In genomic region chr5:134087211-134087610, GRCm38 (mm10) we compare ENCODE assay signal across 15 mouse cellular contexts. TPM values are rescaled to one million over a fixed set of nuclear protein-coding genes. Genes with fewer than 3 reads are reported as not detected.
DNase-seq lines count a peak whose midpoint lies in the region; ATAC-seq lines count a peak whose summit lies in the region.
"Had no signal": no experiment of that assay in that cellular context is flagged by ENCODE, and none has a peak within 500 bp of the region (broad histone marks: within the 10 kb centered on the region; RNA-seq: fewer than 3 reads in every experiment).

No protein-coding gene starts in this region.

- no peak overlapping the region for H3K4me2 ChIP-seq in kidney, embryonic 14.5 days (replicated peaks; ENCODE audit: low read depth, low read length)
- no peak overlapping the region for H3K4me2 ChIP-seq in heart, embryonic 15.5 days
- H3K4me2 ChIP-seq: forebrain, embryonic 15.5 days; liver, embryonic 13.5 days; midbrain, embryonic 12.5 days had no signal

- ATAC-seq in kidney, embryonic 14.5 days (ENCODE audit: low FRiP score, low TSS enrichment) = no peak
- ATAC-seq in heart, embryonic 15.5 days (replicated peaks; ENCODE audit: insufficient number of reproducible peaks, insufficient read depth, low FRiP score, low read depth) = no peak
- ATAC-seq: forebrain, embryonic 15.5 days; hindbrain, postnatal 0 days had no signal

- no peak overlapping the region for H3K27ac ChIP-seq in kidney, embryonic 14.5 days (ENCODE audit: low read depth, low read length)
- H3K27ac ChIP-seq in heart, embryonic 15.5 days = peak overlapping the region; percentile 45
- H3K27ac ChIP-seq: forebrain, embryonic 15.5 days; hindbrain, postnatal 0 days; liver, embryonic 13.5 days; midbrain, embryonic 12.5 days had no signal

- no peaks in the 10 kb centered on the region for H3K4me1 ChIP-seq in kidney, embryonic 14.5 days (ENCODE audit: control insufficient read depth, insufficient read depth, low read length)
- peaks cover 5% of the 10 kb centered on the region for H3K4me1 ChIP-seq in heart, embryonic 15.5 days (replicated peaks)
- H3K4me1 ChIP-seq: forebrain, embryonic 15.5 days; liver, embryonic 13.5 days; midbrain, embryonic 12.5 days had no signal

- WGBS in kidney, embryonic 14.5 days = 72% methylated on average over 5 of the region's 5 CpGs
- 40% methylated on average over 5 of the region's 5 CpGs for WGBS in heart, embryonic 15.5 days

- no peaks in the 10 kb centered on the region for H3K36me3 ChIP-seq in kidney, embryonic 14.5 days (ENCODE audit: control insufficient read depth, insufficient read depth, low read length)
- no peaks in the 10 kb centered on the region for H3K36me3 ChIP-seq in heart, embryonic 15.5 days
- H3K36me3 ChIP-seq: forebrain, embryonic 15.5 days; liver, embryonic 13.5 days; midbrain, embryonic 12.5 days had no signal

- no peak overlapping the region for H3K4me3 ChIP-seq in kidney, embryonic 14.5 days (ENCODE audit: low read length)
- H3K4me3 ChIP-seq in heart, embryonic 15.5 days = no peak overlapping the region
- H3K4me3 ChIP-seq: forebrain, embryonic 15.5 days; liver, embryonic 13.5 days; midbrain, embryonic 12.5 days had no signal

- H3K9ac ChIP-seq in kidney, embryonic 14.5 days (ENCODE audit: low read depth, low read length) = no peak overlapping the region
- H3K9ac ChIP-seq in heart, embryonic 15.5 days = no peak overlapping the region
- H3K9ac ChIP-seq: forebrain, embryonic 15.5 days; liver, embryonic 13.5 days; midbrain, embryonic 12.5 days had no signal

- peak; percentile 62 for DNase-seq in cerebellum, adult 11-12 months
- DNase-seq in cerebellum, postnatal 4 days (ENCODE audit: low spot score in 2 of 2) = no peak
- peak; percentile 69 for DNase-seq in kidney, adult 11 months
- peak; percentile 47 for DNase-seq in skeletal muscle tissue, adult 2 months (ENCODE audit: low read depth, low spot score)
- no peak for DNase-seq in lung, postnatal 4 days
- no peak for DNase-seq in spleen, adult 18-20 months
- DNase-seq: adrenal gland, postnatal 14 days; left cerebral cortex, postnatal 4 days; liver, embryonic 13.5 days; lung, postnatal 14 days had no signal

- peaks cover 3% of the 10 kb centered on the region; the same call in 1 of the 2 replicates for H3K9me3 ChIP-seq in kidney, embryonic 14.5 days (ENCODE audit: control insufficient read depth, low read length)
- H3K9me3 ChIP-seq in heart, embryonic 15.5 days (replicated peaks) = no peaks in the 10 kb centered on the region
- H3K9me3 ChIP-seq: forebrain, embryonic 15.5 days; liver, embryonic 13.5 days; midbrain, embryonic 12.5 days had no signal

- H3K27me3 ChIP-seq in kidney, embryonic 14.5 days (ENCODE audit: control insufficient read depth, insufficient read depth, low read length) = no peaks in the 10 kb centered on the region
- no peaks in the 10 kb centered on the region for H3K27me3 ChIP-seq in heart, embryonic 15.5 days
- H3K27me3 ChIP-seq: forebrain, embryonic 15.5 days; liver, embryonic 13.5 days had no signal

RNA-seq across cellular contexts. Expression of gene Castor2, which starts 12.3 kb away (rescaled TPM):
- 8.7 and 10.5 TPM in 2 replicates for polyA plus RNA-seq in kidney, embryonic 14.5 days (2014; fragmentation: Nextera tagmentation; extraction: Ambion mirVana)
- 5.0 and 6.2 TPM in 2 replicates for polyA plus RNA-seq in heart, embryonic 15.5 days (2015; fragmentation: Nextera tagmentation; extraction: Ambion mirVana)

Comparison
In these comparisons a context has a peak if more than half of its experiments do, and no peak if none do; other contexts are left out.
1. DNase-seq: peak in cerebellum, adult 11-12 months (single experiment), kidney, adult 11 months (single experiment) and skeletal muscle tissue, adult 2 months (single experiment); none in cerebellum, postnatal 4 days (0 of 2), lung, postnatal 4 days (0 of 2) and spleen, adult 18-20 months (0 of 2).